Mouse (Mus musculus) heart, adult 2 months (tissue): ENCODE data around the gene Ms4a18.

Experiments used
- CTCF ChIP-seq: fragments of 200-600 bp; IDR thresholded peaks from 2 replicates; pipeline ENCODE4 v1.8.1; 2022; ENCODE audit warnings: antibody characterized with exemption, mild to moderate bottlenecking, moderate library complexity
- EP300 ChIP-seq: fragments of 200-500 bp; IDR thresholded peaks from 2 replicates; pipeline ENCODE4 v1.6.1; 2011; ENCODE audit warnings: low read depth, low read length, control low read depth; ENCODE audit not compliant: insufficient read depth
- POLR2A ChIP-seq: fragments of 200-500 bp; IDR thresholded peaks from 2 replicates; pipeline ENCODE4 v1.6.1; 2011; ENCODE audit warnings: mild to moderate bottlenecking, low read depth, low read length, control low read depth; ENCODE audit not compliant: insufficient read depth

- TF ChIP-seq CTCF (no peak), POLR2A (no peak), EP300 (no peak)
Observed at GRCm38 (mm10) chr19:10991911-10992310, 25.9 kb downstream of the Ms4a18 start.
